Mouse (Mus musculus): ENCODE measurements around the gene Bckdhb.

DNA sequence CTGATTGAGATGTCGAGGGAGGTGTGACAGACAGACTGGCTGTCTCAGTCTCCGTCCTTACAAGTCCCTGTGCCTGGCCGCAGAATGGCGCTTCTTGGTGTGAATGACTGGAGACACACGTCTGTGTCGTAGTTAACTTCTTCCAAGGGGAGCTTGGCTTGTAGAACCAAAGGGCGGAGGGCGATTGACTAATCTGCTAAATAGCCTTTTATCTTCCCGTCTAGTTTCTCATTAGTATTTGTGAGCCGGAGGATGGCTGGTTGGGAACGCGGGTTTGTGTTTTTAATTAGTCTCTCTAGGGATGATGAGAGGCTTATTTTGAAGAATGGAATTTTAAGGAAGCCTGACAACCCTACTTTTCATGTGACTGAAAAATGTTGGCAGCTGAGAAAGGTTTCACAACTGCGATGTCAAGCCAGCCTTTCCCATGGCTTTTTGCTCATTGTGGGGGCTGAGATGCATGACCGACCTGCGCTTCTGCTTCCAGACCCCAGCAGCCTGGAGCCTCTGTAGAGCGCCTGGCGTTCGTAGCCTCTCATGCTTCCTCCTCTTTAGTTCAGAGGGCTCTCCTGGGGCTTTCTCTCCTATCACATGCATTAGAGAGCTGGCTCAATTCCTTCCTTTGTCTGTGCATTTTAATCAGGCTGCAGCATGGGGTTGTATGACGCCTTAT, 107.9 kb downstream of the Bckdhb start:
- TF ChIP-seq MAFK (IDR thresholded peaks at IDR 0.05; ENCODE audit: insufficient read depth, low read depth, low read length) (no peak), ZC3H11A (IDR thresholded peaks at IDR 0.05; ENCODE audit: borderline replicate concordance, low read depth, low read length) (no peak), CHD2 (IDR thresholded peaks at IDR 0.05; ENCODE audit: low read depth, low read length) (no peak), ZNF384 (IDR thresholded peaks at IDR 0.05; ENCODE audit: low read depth, low read length) (no peak)

All from ES-E14 (cell line).